Mouse (Mus musculus) liver, embryonic 13.5 days (tissue): ENCODE measurements around the gene Zfp280b. TPM values are rescaled to one million over a fixed set of nuclear protein-coding genes. Genes with fewer than 3 reads are reported as not detected.
A peak's percentile ranks its signal among the peaks of the same experiment; 100 is the strongest.
"Not testable (repeated sequence)": the region's sequence is repeated elsewhere in the genome, so short reads cannot be mapped to it uniquely, and the experiment has no call there.

Source experiments
- ATAC-seq: fragments of 200-750 bp; cut with Nextera tagmentation; 2 replicates; pipeline ENCODE4 v1.8.0; 2017; ENCODE audit warnings: low read depth, mild to moderate bottlenecking, moderate number of reproducible peaks, moderate library complexity
- DNase-seq: peaks from one replicate; pipeline ENCODE4 v3.0.0; 2022
- H3K27ac ChIP-seq: fragments of 300-500 bp; sonication (generic); 2 replicates; pipeline ENCODE4 v1.5.1; 2015; ENCODE audit warnings: moderate library complexity, mild to moderate bottlenecking, inconsistent platforms
- H3K27me3 ChIP-seq: fragments of 300-500 bp; sonication (generic); 2 replicates; pipeline ENCODE4 v1.6.1; 2015; ENCODE audit warnings: mild to moderate bottlenecking, inconsistent platforms
- H3K36me3 ChIP-seq: fragments of 300-500 bp; sonication (generic); 2 replicates; pipeline ENCODE4 v1.6.1; 2015; ENCODE audit warnings: mild to moderate bottlenecking, inconsistent platforms
- H3K4me1 ChIP-seq: fragments of 300-500 bp; sonication (generic); replicated peaks from 2 replicates; pipeline ENCODE4 v1.6.1; 2015; ENCODE audit warnings: inconsistent platforms
- H3K4me2 ChIP-seq: fragments of 300-500 bp; sonication (generic); 2 replicates; pipeline ENCODE4 v1.6.1; 2015; ENCODE audit warnings: inconsistent platforms, mild to moderate bottlenecking, moderate library complexity
- H3K4me3 ChIP-seq: fragments of 300-500 bp; sonication (generic); replicated peaks from 2 replicates; pipeline ENCODE4 v1.5.1; 2015; ENCODE audit warnings: mild to moderate bottlenecking, inconsistent platforms
- H3K9ac ChIP-seq: fragments of 300-500 bp; sonication (generic); 2 replicates; pipeline ENCODE4 v1.6.1; 2015; ENCODE audit warnings: mild to moderate bottlenecking, inconsistent platforms
- H3K9me3 ChIP-seq: fragments of 300-500 bp; sonication (generic); replicated peaks from 2 replicates; pipeline ENCODE4 v1.6.1; 2016; ENCODE audit warnings: inconsistent platforms
- WGBS: fragments of 180-500 bp; shearing (Covaris S2); methylation state at CpG from one replicate; pipeline ENCODE4 v1.1.7; 2015; ENCODE audit not compliant: insufficient replicate concordance; 5-methylcytosine and 5-hydroxymethylcytosine counted together
- microRNA-seq: library from miRNA; unstranded; fragments of <30 nt; microRNA quantifications from one replicate; pipeline ENCODE4, GENCODE M21; 2016
- polyA plus RNA-seq: library from polyadenylated mRNA; unstranded; fragments of >200 nt; fragmentation: Nextera tagmentation; extraction: Ambion mirVana; gene quantifications from 2 replicates; pipeline ENCODE4 v1.2.1, GENCODE M21; 2015

Gene Zfp280b
- polyA plus RNA-seq, 1 experiment from 2014 or later: 12.7 TPM

DNA sequence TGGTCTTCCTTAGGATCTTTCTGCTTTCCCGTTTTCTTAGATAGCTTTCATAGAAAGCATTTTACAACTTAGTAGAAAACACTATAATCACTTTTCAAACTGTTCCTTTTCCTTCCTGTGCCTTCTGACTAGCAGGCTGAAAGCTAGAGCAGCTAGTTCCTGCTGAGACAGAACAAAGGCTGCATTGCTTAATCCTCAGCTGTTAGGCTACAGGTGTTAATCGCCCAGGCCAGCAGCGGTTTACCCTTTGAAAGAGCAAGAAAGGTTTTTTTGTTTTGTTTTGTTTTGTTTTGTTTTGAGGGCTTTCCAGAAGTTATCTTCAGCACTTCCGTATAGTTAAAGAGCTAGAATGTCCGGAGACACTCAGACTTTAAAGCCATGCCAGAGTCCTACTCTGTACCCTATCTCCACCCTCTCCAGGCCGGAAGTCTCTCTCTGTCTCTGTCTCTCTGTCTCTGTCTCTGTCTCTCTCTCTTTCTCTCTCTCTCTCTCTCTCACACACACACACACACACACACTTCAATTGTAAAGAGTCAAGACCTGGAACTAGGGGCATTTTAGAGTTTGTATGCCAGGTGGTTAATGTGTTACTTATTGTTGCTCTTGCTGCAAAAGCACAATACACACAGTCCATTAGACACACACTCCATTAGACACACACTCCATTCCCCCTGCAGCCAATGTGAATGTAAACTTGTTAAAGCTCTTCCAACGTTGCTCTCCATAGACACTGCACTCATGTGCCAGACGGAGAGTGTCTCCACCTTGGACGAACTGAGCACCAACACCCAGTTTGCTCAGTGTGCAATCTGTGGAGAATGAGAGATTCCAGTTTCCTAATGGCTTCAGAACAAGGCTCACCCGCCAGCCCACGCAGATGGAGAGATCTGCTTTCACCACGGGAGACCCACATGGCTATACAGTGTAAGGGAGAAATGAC, 35.5 kb downstream of the Zfp280b start:
- H3K36me3 ChIP-seq: no peaks in the 10 kb centered on the region
- H3K4me2 ChIP-seq: no peak overlapping the region
- H3K27me3 ChIP-seq: no peaks in the 10 kb centered on the region
- DNase-seq (no peak), ATAC-seq (peak; percentile 51)
- H3K4me3 ChIP-seq: no peak overlapping the region
- no peaks in the 10 kb centered on the region for H3K9me3 ChIP-seq
- 31% methylated on average over 12 of the region's 12 CpGs for WGBS
- peaks cover 3% of the 10 kb centered on the region; the same call in 1 of the 2 replicates for H3K4me1 ChIP-seq
- H3K9ac ChIP-seq: no peak overlapping the region
- H3K27ac ChIP-seq: peak overlapping the region; percentile 55

DNA sequence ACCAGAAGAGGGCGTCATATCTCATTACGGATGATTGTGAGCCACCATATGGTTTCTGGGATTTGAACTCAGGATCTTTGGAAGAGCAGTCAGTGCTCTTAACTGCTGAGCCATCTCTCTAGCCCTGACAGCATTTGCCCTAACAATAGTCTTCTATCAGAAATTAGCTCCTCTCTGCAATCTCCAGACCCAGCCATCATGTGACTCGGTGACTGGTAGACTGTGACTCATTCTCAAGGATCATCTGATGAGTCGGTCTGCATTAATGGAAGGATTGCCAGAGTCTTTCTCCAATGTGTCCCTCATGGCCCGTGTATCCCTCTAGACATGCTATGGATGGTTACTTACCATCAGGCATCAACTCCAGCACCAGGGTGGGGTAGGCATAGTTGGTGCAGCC, 39.6 kb downstream of the Zfp280b start:
- H3K4me2 ChIP-seq, ATAC-seq: not testable (repeated sequence)

DNA sequence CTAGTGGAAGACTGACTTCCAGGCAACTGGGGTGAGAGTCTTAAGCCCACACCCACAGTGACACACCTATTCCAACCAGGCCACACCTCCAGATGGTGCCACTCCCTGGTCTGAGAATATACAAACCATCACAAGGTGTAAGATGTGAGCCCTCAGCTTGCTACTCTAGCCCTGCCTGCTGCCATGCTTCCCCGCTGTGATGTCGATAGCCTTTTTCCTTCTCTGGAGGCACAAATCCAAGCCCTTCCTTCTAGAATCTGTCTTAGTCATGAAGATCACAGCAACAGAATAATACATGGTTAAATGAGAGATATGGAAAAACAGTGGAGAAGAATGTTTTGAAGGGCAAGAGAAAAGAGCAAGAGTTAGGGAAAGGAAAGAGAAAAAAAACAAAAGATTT, 44.6 kb downstream of the Zfp280b start:
- ATAC-seq, H3K4me2 ChIP-seq, H3K27me3 ChIP-seq, H3K9ac ChIP-seq, H3K4me1 ChIP-seq, H3K4me3 ChIP-seq, H3K36me3 ChIP-seq, DNase-seq, H3K27ac ChIP-seq, H3K9me3 ChIP-seq: not testable (repeated sequence)
- 77% methylated on average over 2 of the region's 2 CpGs for WGBS

More for the DNA sequence above, 39.6 kb downstream of the Zfp280b start:
- not testable (repeated sequence) for H3K27ac ChIP-seq, H3K36me3 ChIP-seq, H3K9ac ChIP-seq, H3K4me1 ChIP-seq, H3K9me3 ChIP-seq, H3K27me3 ChIP-seq, DNase-seq, H3K4me3 ChIP-seq
- WGBS: 74% methylated on average over 5 of the region's 5 CpGs

Small RNA genes lying within 50 kb of the gene (microRNA-seq; reads per million reads assigned to microRNA genes)
- not detected for gene Mir6409

Other genes starting within 250 kb of the Zfp280b start
- 49.2 and 50.2 TPM in 2 replicates for gene Gstt1, start 234.1 kb upstream of the Zfp280b start, polyA plus RNA-seq
- gene Gstt4, start 210.1 kb upstream of the Zfp280b start, polyA plus RNA-seq: not detected in 2 replicates
- gene Gstt2, start 195.2 kb upstream of the Zfp280b start, polyA plus RNA-seq: 35.3 and 39.2 TPM in 2 replicates
- gene Mif, start 172.4 kb upstream of the Zfp280b start, polyA plus RNA-seq: 877 and 1,047 TPM in 2 replicates
- 0.21 and 0.51 TPM in 2 replicates for gene Derl3, start 139.2 kb upstream of the Zfp280b start, polyA plus RNA-seq
- 85.6 and 88.1 TPM in 2 replicates for gene Smarcb1, start 111.0 kb upstream of the Zfp280b start, polyA plus RNA-seq
- gene Chchd10, start 99.5 kb upstream of the Zfp280b start, polyA plus RNA-seq: 88.0 and 110 TPM in 2 replicates
- gene Mmp11, start 96.2 kb upstream of the Zfp280b start, polyA plus RNA-seq: 3.6 and 4.1 TPM in 2 replicates
- gene Gm867, start 92.0 kb upstream of the Zfp280b start, polyA plus RNA-seq: 21.7 and 25.1 TPM in 2 replicates
- gene Vpreb3, start 89.6 kb upstream of the Zfp280b start, polyA plus RNA-seq: 0.67 and 0.81 TPM in 2 replicates
- gene Gm5134, start 78.1 kb upstream of the Zfp280b start, polyA plus RNA-seq: 0.08 TPM in 1 of 2 replicates, not detected in the other
- 0.13 and 0.20 TPM in 2 replicates for gene Slc5a4b, start 78.3 kb downstream of the Zfp280b start, polyA plus RNA-seq
- gene Slc5a4a, start 114.8 kb downstream of the Zfp280b start, polyA plus RNA-seq: not detected in 2 replicates
- gene Prmt2, start 205.2 kb downstream of the Zfp280b start, polyA plus RNA-seq: 6.4 and 7.2 TPM in 2 replicates
- gene S100b, start 221.2 kb downstream of the Zfp280b start, polyA plus RNA-seq: not detected in 2 replicates